Mouse (Mus musculus) midbrain, embryonic 13.5 days (tissue): ENCODE measurements around the gene Rmnd5a. TPM values are rescaled to one million over a fixed set of nuclear protein-coding genes. Genes with fewer than 3 reads are reported as not detected.

ENCODE experiments used
- ATAC-seq: fragments of 200-750 bp; cut with Nextera tagmentation; 2 replicates; pipeline ENCODE4 v1.8.0; 2017; ENCODE audit warnings: mild to moderate bottlenecking, moderate TSS enrichment, moderate library complexity
- H3K27ac ChIP-seq: fragments of 300-500 bp; sonication (generic); 2 replicates; pipeline ENCODE4 v1.5.1; 2015; ENCODE audit warnings: inconsistent platforms, mild to moderate bottlenecking, moderate library complexity
- H3K27me3 ChIP-seq: fragments of 300-500 bp; sonication (generic); 2 replicates; pipeline ENCODE4 v1.6.1; 2015; ENCODE audit warnings: mild to moderate bottlenecking, inconsistent platforms
- H3K36me3 ChIP-seq: fragments of 300-500 bp; sonication (generic); 2 replicates; pipeline ENCODE4 v1.6.1; 2015; ENCODE audit warnings: mild to moderate bottlenecking, inconsistent platforms
- H3K4me1 ChIP-seq: fragments of 300-500 bp; sonication (generic); replicated peaks from 2 replicates; pipeline ENCODE4 v1.6.1; 2015; ENCODE audit warnings: inconsistent platforms
- H3K4me2 ChIP-seq: fragments of 300-500 bp; sonication (generic); replicated peaks from 2 replicates; pipeline ENCODE4 v1.6.1; 2015; ENCODE audit warnings: moderate library complexity, mild to moderate bottlenecking, inconsistent platforms
- H3K4me3 ChIP-seq: fragments of 300-500 bp; sonication (generic); replicated peaks from 2 replicates; pipeline ENCODE4 v1.5.1; 2015; ENCODE audit warnings: mild to moderate bottlenecking, inconsistent platforms
- H3K9ac ChIP-seq: fragments of 300-500 bp; sonication (generic); replicated peaks from 2 replicates; pipeline ENCODE4 v1.6.1; 2015; ENCODE audit warnings: mild to moderate bottlenecking, inconsistent platforms
- H3K9me3 ChIP-seq: fragments of 300-500 bp; sonication (generic); 2 replicates; pipeline ENCODE4 v1.6.1; 2016; ENCODE audit warnings: mild to moderate bottlenecking, inconsistent platforms
- WGBS: fragments of 180-500 bp; shearing (Covaris S2); methylation state at CpG from one replicate; pipeline ENCODE4 v1.1.7; 2015; 5-methylcytosine and 5-hydroxymethylcytosine counted together
- polyA plus RNA-seq: library from polyadenylated mRNA; unstranded; fragments of >200 nt; fragmentation: Nextera tagmentation; extraction: Ambion mirVana; gene quantifications from 2 replicates; pipeline ENCODE4 v1.2.1, GENCODE M21; 2015

Gene Rmnd5a
- polyA plus RNA-seq, 1 experiment from 2014 or later = 8.0 TPM

- no peak overlapping the region for H3K4me3 ChIP-seq
- peaks cover 54% of the 10 kb centered on the region for H3K36me3 ChIP-seq
- H3K4me2 ChIP-seq = no peak overlapping the region
- no peaks in the 10 kb centered on the region for H3K4me1 ChIP-seq
- ATAC-seq = no peak
- no peaks in the 10 kb centered on the region for H3K9me3 ChIP-seq
- H3K27ac ChIP-seq = no peak overlapping the region
- H3K9ac ChIP-seq = no peak overlapping the region
- WGBS = 91% methylated on average over 1 of the region's 1 CpGs
- H3K27me3 ChIP-seq = no peaks in the 10 kb centered on the region
Measured at GRCm38 (mm10) chr6:71396016-71396415, 44.4 kb downstream of the Rmnd5a start.

- Histone ChIP-seq H3K9ac (no peak overlapping the region), H3K4me1 (no peaks in the 10 kb centered on the region), H3K36me3 (peaks cover 55% of the 10 kb centered on the region), H3K9me3 (no peaks in the 10 kb centered on the region), H3K4me2 (no peak overlapping the region), H3K4me3 (no peak overlapping the region), H3K27me3 (no peaks in the 10 kb centered on the region), H3K27ac (no peak overlapping the region)
- 97% methylated on average over 2 of the region's 2 CpGs for WGBS
- ATAC-seq = no peak
Measured at GRCm38 (mm10) chr6:71390496-71390895, 49.9 kb downstream of the Rmnd5a start.

GRCm38 (mm10) chr6:71381654-71382053 is 58.8 kb downstream of the Rmnd5a start:
- Histone ChIP-seq H3K36me3 (no peaks in the 10 kb centered on the region), H3K4me3 (no peak overlapping the region)

GRCm38 (mm10) chr6:71376711-71377110 is 63.7 kb downstream of the Rmnd5a start:
- ATAC-seq = no peak

More at GRCm38 (mm10) chr6:71381654-71382053, 58.8 kb downstream of the Rmnd5a start:
- Histone ChIP-seq H3K27ac (no peak overlapping the region), H3K4me1 (no peaks in the 10 kb centered on the region), H3K4me2 (no peak overlapping the region), H3K9ac (no peak overlapping the region), H3K27me3 (no peaks in the 10 kb centered on the region), H3K9me3 (no peaks in the 10 kb centered on the region)
- no peak for ATAC-seq
- 94% methylated on average over 5 of the region's 5 CpGs for WGBS

GRCm38 (mm10) chr6:71374921-71375320 is 65.5 kb downstream of the Rmnd5a start:
- ATAC-seq = no peak
- Histone ChIP-seq H3K9ac (no peak overlapping the region), H3K4me3 (no peak overlapping the region), H3K9me3 (no peaks in the 10 kb centered on the region), H3K4me1 (no peaks in the 10 kb centered on the region), H3K27ac (no peak overlapping the region), H3K27me3 (no peaks in the 10 kb centered on the region), H3K36me3 (no peaks in the 10 kb centered on the region), H3K4me2 (no peak overlapping the region)
- WGBS = 78% methylated on average over 2 of the region's 2 CpGs

More at GRCm38 (mm10) chr6:71376711-71377110, 63.7 kb downstream of the Rmnd5a start:
- Histone ChIP-seq H3K36me3 (no peaks in the 10 kb centered on the region), H3K4me3 (no peak overlapping the region), H3K9me3 (no peaks in the 10 kb centered on the region), H3K9ac (no peak overlapping the region), H3K4me2 (no peak overlapping the region), H3K4me1 (no peaks in the 10 kb centered on the region), H3K27me3 (no peaks in the 10 kb centered on the region), H3K27ac (no peak overlapping the region)
- WGBS = 96% methylated on average over 13 of the region's 13 CpGs

- H3K27ac ChIP-seq = no peak overlapping the region
- no peak overlapping the region for H3K9ac ChIP-seq
- no peak overlapping the region for H3K4me3 ChIP-seq
- H3K36me3 ChIP-seq = no peaks in the 10 kb centered on the region
- no peaks in the 10 kb centered on the region for H3K27me3 ChIP-seq
- H3K9me3 ChIP-seq = no peaks in the 10 kb centered on the region
- no peak for ATAC-seq
- no peaks in the 10 kb centered on the region for H3K4me1 ChIP-seq
- no peak overlapping the region for H3K4me2 ChIP-seq
- WGBS = 90% methylated on average over 19 of the region's 19 CpGs
Measured at GRCm38 (mm10) chr6:71374311-71374829, 66.1 kb downstream of the Rmnd5a start.

GRCm38 (mm10) chr6:71373249-71373775 is 67.1 kb downstream of the Rmnd5a start, which contains the start of gene Cd8a:
Gene Cd8a (plus strand): TSS chr6:71373427.
- Histone ChIP-seq H3K4me2 (no peak within 1 kb of the TSS), H3K27ac (no peak within 1 kb of the TSS), H3K4me1 (no peaks in the 10 kb centered on the region), H3K36me3 (no peaks in the 10 kb centered on the region), H3K9ac (no peak within 1 kb of the TSS), H3K27me3 (no peaks in the 10 kb centered on the region), H3K9me3 (no peaks in the 10 kb centered on the region), H3K4me3 (no peak within 1 kb of the TSS)
- WGBS = 83% methylated on average over 14 of the region's 14 CpGs
- ATAC-seq = no peak

- Histone ChIP-seq H3K27ac (no peak overlapping the region), H3K9me3 (no peaks in the 10 kb centered on the region), H3K4me1 (no peaks in the 10 kb centered on the region), H3K4me3 (no peak overlapping the region), H3K36me3 (no peaks in the 10 kb centered on the region), H3K9ac (no peak overlapping the region), H3K27me3 (no peaks in the 10 kb centered on the region), H3K4me2 (no peak overlapping the region)
- WGBS = 86% methylated on average over 5 of the region's 5 CpGs
- ATAC-seq = no peak
Measured at GRCm38 (mm10) chr6:71372041-71372720, 68.3 kb downstream of the Rmnd5a start.

- Histone ChIP-seq H3K9me3 (no peaks in the 10 kb centered on the region), H3K4me3 (no peak overlapping the region), H3K4me1 (no peaks in the 10 kb centered on the region), H3K4me2 (no peak overlapping the region), H3K9ac (no peak overlapping the region), H3K27me3 (no peaks in the 10 kb centered on the region), H3K36me3 (no peaks in the 10 kb centered on the region), H3K27ac (no peak overlapping the region)
- ATAC-seq = no peak
- WGBS = 88% methylated on average over 5 of the region's 5 CpGs
Measured at GRCm38 (mm10) chr6:71371085-71371605, 69.3 kb downstream of the Rmnd5a start.

GRCm38 (mm10) chr6:71369416-71369815 is 71.0 kb downstream of the Rmnd5a start:
- Histone ChIP-seq H3K36me3 (no peaks in the 10 kb centered on the region), H3K27me3 (no peaks in the 10 kb centered on the region)
- 91% methylated on average over 6 of the region's 6 CpGs for WGBS

GRCm38 (mm10) chr6:71363995-71364394 is 76.4 kb downstream of the Rmnd5a start:
- H3K9ac ChIP-seq = no peak overlapping the region
- H3K4me2 ChIP-seq = no peak overlapping the region
- no peaks in the 10 kb centered on the region for H3K9me3 ChIP-seq
- no peaks in the 10 kb centered on the region for H3K36me3 ChIP-seq
- WGBS = 65% methylated on average over 2 of the region's 2 CpGs
- ATAC-seq = no peak
- no peaks in the 10 kb centered on the region for H3K27me3 ChIP-seq
- no peak overlapping the region for H3K27ac ChIP-seq
- no peak overlapping the region for H3K4me3 ChIP-seq
- no peaks in the 10 kb centered on the region for H3K4me1 ChIP-seq

More at GRCm38 (mm10) chr6:71369416-71369815, 71.0 kb downstream of the Rmnd5a start:
- Histone ChIP-seq H3K4me3 (no peak overlapping the region), H3K9me3 (no peaks in the 10 kb centered on the region), H3K4me2 (no peak overlapping the region), H3K9ac (no peak overlapping the region), H3K4me1 (no peaks in the 10 kb centered on the region), H3K27ac (no peak overlapping the region)
- ATAC-seq = no peak

- ATAC-seq = no peak
- 86% methylated on average over 10 of the region's 10 CpGs for WGBS
Measured at GRCm38 (mm10) chr6:71361156-71361670, 79.2 kb downstream of the Rmnd5a start.

More at GRCm38 (mm10) chr6:71361156-71361670, 79.2 kb downstream of the Rmnd5a start:
- Histone ChIP-seq H3K4me2 (no peak overlapping the region), H3K36me3 (no peaks in the 10 kb centered on the region), H3K9ac (no peak overlapping the region), H3K27me3 (no peaks in the 10 kb centered on the region), H3K27ac (no peak overlapping the region), H3K4me3 (no peak overlapping the region), H3K4me1 (no peaks in the 10 kb centered on the region), H3K9me3 (no peaks in the 10 kb centered on the region)
